Mouse (Mus musculus) stomach, postnatal 0 days (tissue): ENCODE results near the gene Nkx2-1.

ENCODE experiments used
- CTCF ChIP-seq: IDR thresholded peaks from 2 replicates; pipeline ENCODE4 v1.5.1; 2016; ENCODE audit warnings: antibody characterized with exemption, low read depth, mild to moderate bottlenecking, moderate library complexity
- EP300 ChIP-seq: optimal IDR thresholded peaks from 2 replicates; pipeline ENCODE3; 2016; ENCODE audit warnings: antibody characterized with exemption

DNA sequence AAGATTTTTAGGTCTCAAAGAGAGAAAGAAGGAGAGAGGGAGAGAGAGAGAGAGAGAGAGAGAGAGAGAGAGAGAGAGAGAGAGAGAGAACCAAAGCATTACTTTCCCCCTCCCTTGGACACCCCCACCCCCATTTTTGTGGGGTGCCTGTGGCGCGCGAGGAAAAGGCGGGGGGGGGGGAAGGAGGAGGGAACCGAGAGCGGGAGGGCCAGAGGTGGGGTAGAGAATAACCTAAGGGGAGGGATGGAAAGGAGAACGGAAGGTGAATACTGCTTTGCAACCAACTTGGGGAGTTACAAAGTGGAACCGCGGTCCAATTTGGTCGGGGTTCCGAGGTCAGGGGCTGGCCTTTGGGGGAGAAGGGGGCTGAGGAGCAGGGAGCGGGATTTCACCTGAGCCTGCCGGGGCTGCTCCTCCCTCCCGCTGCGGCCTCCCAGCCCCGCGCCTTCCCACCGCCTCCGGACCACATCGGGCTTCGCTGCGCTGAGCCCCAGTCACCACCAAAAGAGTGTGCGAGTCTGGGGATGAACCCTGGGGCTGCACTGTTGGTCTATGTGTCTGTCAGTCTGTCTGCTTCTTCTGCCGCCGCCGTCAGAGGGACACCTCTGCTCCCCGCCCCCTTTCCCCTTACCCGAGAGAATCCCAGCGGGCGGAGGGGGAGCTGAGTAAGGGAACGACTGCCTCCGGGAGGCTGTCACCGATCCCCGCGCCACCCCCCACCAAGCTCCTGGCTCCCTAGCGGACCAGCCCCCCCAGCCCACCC, 1.1 kb downstream of the Nkx2-1 start:
- no peak for TF ChIP-seq CTCF
- TF ChIP-seq EP300, result no peak
